Mouse (Mus musculus) embryonic facial prominence, embryonic 14.5 days (tissue): Measurements from ENCODE around the gene Homer3. TPM values are rescaled to one million over a fixed set of nuclear protein-coding genes. Genes with fewer than 3 reads are reported as not detected.

ENCODE experiments used
- ATAC-seq: fragments of 200-750 bp; cut with Nextera tagmentation; 2 replicates; pipeline ENCODE4 v1.8.0; 2017; ENCODE audit warnings: low read depth, moderate number of reproducible peaks, moderate TSS enrichment
- DNase-seq: peaks from one replicate; pipeline ENCODE4 v3.0.0-alpha.2; 2015; ENCODE audit warnings: low spot score
- H3K27ac ChIP-seq: fragments of 300-500 bp; sonication (generic); replicated peaks from 2 replicates; pipeline ENCODE4 v1.5.1; 2014; ENCODE audit warnings: low read depth, mild to moderate bottlenecking, low read length, moderate library complexity
- H3K27me3 ChIP-seq: fragments of 300-500 bp; sonication (generic); replicated peaks from 2 replicates; pipeline ENCODE4 v1.6.1; 2014; ENCODE audit warnings: low read length; ENCODE audit not compliant: control insufficient read depth, insufficient read depth
- H3K36me3 ChIP-seq: fragments of 300-500 bp; sonication (generic); 2 replicates; pipeline ENCODE4 v1.6.1; 2014; ENCODE audit warnings: low read length, mixed read lengths; ENCODE audit not compliant: control insufficient read depth, insufficient read depth
- H3K4me1 ChIP-seq: fragments of 300-500 bp; sonication (generic); 2 replicates; pipeline ENCODE4 v1.6.1; 2014; ENCODE audit warnings: antibody characterized with exemption, low read length; ENCODE audit not compliant: control insufficient read depth, insufficient read depth
- H3K4me2 ChIP-seq: fragments of 300-500 bp; sonication (generic); 2 replicates; pipeline ENCODE4 v1.6.1; 2014; ENCODE audit warnings: low read depth, mild to moderate bottlenecking, low read length, moderate library complexity, mixed read lengths
- H3K4me3 ChIP-seq: fragments of 300-500 bp; sonication (generic); 2 replicates; pipeline ENCODE4 v1.5.1; 2014; ENCODE audit warnings: low read depth, mild to moderate bottlenecking, low read length
- H3K9ac ChIP-seq: fragments of 300-500 bp; sonication (generic); 2 replicates; pipeline ENCODE4 v1.6.1; 2014; ENCODE audit warnings: low read depth, mild to moderate bottlenecking, low read length, moderate library complexity, mixed read lengths
- H3K9me3 ChIP-seq: fragments of 300-500 bp; sonication (generic); 2 replicates; pipeline ENCODE4 v1.6.1; 2016; ENCODE audit warnings: low read length; ENCODE audit not compliant: control insufficient read depth
- WGBS: fragments of 180-500 bp; shearing (Covaris S2); extraction: QIAGEN DNeasy Blood & Tissue Kit; methylation state at CpG from one replicate; pipeline ENCODE4 v1.1.7; 2014; 5-methylcytosine and 5-hydroxymethylcytosine counted together
- polyA plus RNA-seq: library from polyadenylated mRNA; unstranded; fragments of >200 nt; fragmentation: Nextera tagmentation; extraction: Ambion mirVana; gene quantifications from 2 replicates; pipeline ENCODE4 v1.2.1, GENCODE M21; 2014

Gene Homer3
- polyA plus RNA-seq, 1 experiment from 2014 or later = 26.8 TPM

- peaks cover 7% of the 10 kb centered on the region for H3K4me1 ChIP-seq
- ATAC-seq = peak; percentile 87
- H3K4me3 ChIP-seq = no peak overlapping the region
- WGBS = 33% methylated on average over 29 of the region's 41 CpGs
- no peaks in the 10 kb centered on the region for H3K9me3 ChIP-seq
- H3K36me3 ChIP-seq = peaks cover 80% of the 10 kb centered on the region
- H3K4me2 ChIP-seq = peak overlapping the region; percentile 34
- 0 out of 2 replicates have a peak overlapping the region, but pooled peaks have one; percentile 52 for H3K27ac ChIP-seq
- H3K27me3 ChIP-seq = no peaks in the 10 kb centered on the region; the same call in 1 of the 2 replicates
- DNase-seq = peak; percentile 81
- H3K9ac ChIP-seq = peak overlapping the region; percentile 35; the same call in 1 of the 2 replicates
These were observed 49.6 kb downstream of the Homer3 start for GRCm38 (mm10) chr8:70332070-70332877.

DNA sequence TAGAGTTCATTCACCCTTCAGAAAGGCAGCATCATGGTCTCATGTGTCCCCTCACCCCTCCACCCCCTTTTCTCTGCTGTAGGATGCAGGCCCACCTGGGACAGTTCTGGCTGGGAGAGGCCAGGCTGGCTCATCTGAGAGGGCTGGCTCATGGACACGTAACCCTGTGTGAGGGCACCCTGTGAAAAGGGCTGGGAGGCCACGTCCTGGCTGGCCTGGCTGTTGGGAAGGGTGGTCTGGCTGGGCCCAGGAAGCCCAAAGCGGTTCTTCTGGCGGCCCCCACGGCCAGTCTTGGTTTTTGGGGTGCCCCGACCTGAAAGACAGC lies 50.2 kb downstream of the Homer3 start:
- no peak overlapping the region for H3K27ac ChIP-seq
- H3K4me3 ChIP-seq = no peak overlapping the region
- peaks cover 80% of the 10 kb centered on the region for H3K36me3 ChIP-seq
- H3K4me2 ChIP-seq = no peak overlapping the region
- WGBS = 93% methylated on average over 6 of the region's 6 CpGs
- DNase-seq = no peak
- H3K4me1 ChIP-seq = peaks cover 7% of the 10 kb centered on the region
- no peaks in the 10 kb centered on the region for H3K9me3 ChIP-seq
- no peak for ATAC-seq
- no peaks in the 10 kb centered on the region; the same call in 1 of the 2 replicates for H3K27me3 ChIP-seq
- H3K9ac ChIP-seq = no peak overlapping the region

DNA sequence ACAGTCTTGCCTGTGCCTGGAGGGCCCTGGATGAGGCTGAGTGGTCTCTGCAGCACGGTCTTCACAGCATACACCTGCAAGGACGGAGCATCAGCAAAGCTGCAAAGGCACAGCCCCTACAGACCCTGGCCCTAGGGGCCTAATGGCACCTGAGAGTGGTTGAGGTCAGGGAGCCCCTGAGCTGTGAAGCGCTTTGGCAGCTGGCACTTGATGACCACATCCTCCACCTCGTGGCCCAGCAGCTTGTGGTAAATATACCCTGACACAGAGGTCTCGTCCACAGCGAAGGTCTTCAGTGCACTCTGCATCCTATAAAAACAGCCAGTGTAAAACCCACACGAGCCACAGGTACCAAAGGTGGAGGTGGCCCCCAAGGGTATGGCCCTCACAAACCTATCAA lies 56.3 kb downstream of the Homer3 start:
- no peak overlapping the region for H3K4me2 ChIP-seq
- peaks cover 92% of the 10 kb centered on the region for H3K36me3 ChIP-seq
- no peaks in the 10 kb centered on the region for H3K9me3 ChIP-seq
- no peak overlapping the region for H3K4me3 ChIP-seq
- no peaks in the 10 kb centered on the region for H3K27me3 ChIP-seq
- H3K4me1 ChIP-seq = no peaks in the 10 kb centered on the region
- no peak overlapping the region for H3K27ac ChIP-seq
- DNase-seq (no peak), ATAC-seq (no peak)
- 89% methylated on average over 7 of the region's 7 CpGs for WGBS
- no peak overlapping the region for H3K9ac ChIP-seq

- H3K36me3 ChIP-seq = peaks cover 75% of the 10 kb centered on the region
- H3K9me3 ChIP-seq = no peaks in the 10 kb centered on the region
- H3K27me3 ChIP-seq = no peaks in the 10 kb centered on the region
- no peak overlapping the region for H3K9ac ChIP-seq
- no peaks in the 10 kb centered on the region for H3K4me1 ChIP-seq
- H3K4me2 ChIP-seq = no peak overlapping the region
- no peak overlapping the region for H3K4me3 ChIP-seq
- 92% methylated on average over 7 of the region's 7 CpGs for WGBS
- H3K27ac ChIP-seq = no peak overlapping the region
- ATAC-seq (no peak), DNase-seq (no peak)
These were observed 58.0 kb downstream of the Homer3 start for GRCm38 (mm10) chr8:70340659-70341058.

DNA sequence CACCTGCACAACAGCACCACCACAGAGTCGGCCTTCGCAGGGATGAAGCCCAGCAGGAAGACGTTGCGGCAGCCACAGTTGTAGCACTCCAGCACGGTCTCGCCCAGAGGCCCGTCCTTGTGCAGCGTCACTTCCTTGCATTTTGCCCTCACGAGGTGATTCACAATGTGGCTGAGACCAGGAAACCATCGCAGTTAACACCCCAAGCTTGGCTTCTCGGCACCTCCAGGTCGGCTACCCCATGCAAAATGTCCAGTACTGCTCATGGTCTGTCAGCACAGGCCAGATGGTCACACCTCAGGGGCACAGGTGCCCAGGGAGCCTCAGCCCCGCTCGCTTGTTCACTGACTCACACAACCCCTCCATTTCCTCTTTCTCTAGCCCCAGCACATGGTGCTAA lies 59.4 kb downstream of the Homer3 start:
- Histone ChIP-seq H3K4me2 (no peak overlapping the region), H3K4me3 (no peak overlapping the region), H3K9me3 (no peaks in the 10 kb centered on the region), H3K9ac (no peak overlapping the region), H3K27ac (no peak overlapping the region), H3K4me1 (no peaks in the 10 kb centered on the region), H3K36me3 (peaks cover 70% of the 10 kb centered on the region), H3K27me3 (no peaks in the 10 kb centered on the region)
- no peak for ATAC-seq
- 95% methylated on average over 14 of the region's 14 CpGs for WGBS
- no peak for DNase-seq

GRCm38 (mm10) chr8:70343076-70343475 lies 60.4 kb downstream of the Homer3 start:
- DNase-seq (peak; percentile 41), ATAC-seq (peak; percentile 41; the same call in 1 of the 2 replicates)
- Histone ChIP-seq H3K4me1 (no peaks in the 10 kb centered on the region), H3K9ac (no peak overlapping the region), H3K9me3 (no peaks in the 10 kb centered on the region), H3K4me2 (no peak overlapping the region), H3K27me3 (no peaks in the 10 kb centered on the region), H3K4me3 (no peak overlapping the region), H3K27ac (no peak overlapping the region), H3K36me3 (peaks cover 59% of the 10 kb centered on the region)
- 43% methylated on average over 7 of the region's 7 CpGs for WGBS

DNA sequence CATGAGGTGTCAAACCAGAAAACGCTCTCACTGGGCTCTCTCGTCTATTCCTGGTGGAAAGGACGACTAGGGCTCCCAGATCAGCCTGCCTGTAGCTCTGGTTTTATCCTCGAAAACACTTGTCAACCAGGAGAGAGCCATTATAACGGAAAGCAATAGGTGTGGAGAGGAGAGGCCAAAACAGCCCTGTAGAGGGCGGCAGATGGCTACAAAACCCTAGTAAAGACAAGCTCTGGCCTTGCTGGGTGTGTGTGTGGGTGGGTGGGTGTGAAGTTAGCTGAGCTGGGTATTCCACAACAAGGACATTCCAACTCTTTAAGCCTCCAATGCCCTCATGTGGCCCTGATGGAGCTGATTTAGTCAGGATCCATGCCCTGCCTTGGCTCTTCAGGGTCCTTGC lies 61.1 kb downstream of the Homer3 start:
- no peaks in the 10 kb centered on the region for H3K4me1 ChIP-seq
- no peak overlapping the region for H3K9ac ChIP-seq
- peaks cover 58% of the 10 kb centered on the region for H3K36me3 ChIP-seq
- H3K4me2 ChIP-seq = no peak overlapping the region
- H3K27ac ChIP-seq = no peak overlapping the region; the same call in 1 of the 2 replicates
- WGBS = 44% methylated on average over 6 of the region's 6 CpGs
- DNase-seq (peak; percentile 55), ATAC-seq (peak; percentile 47)
- H3K9me3 ChIP-seq = no peaks in the 10 kb centered on the region
- no peaks in the 10 kb centered on the region for H3K27me3 ChIP-seq
- no peak overlapping the region for H3K4me3 ChIP-seq
